Mouse (Mus musculus) intestine, postnatal 0 days (tissue): ENCODE data around the gene Msantd3. TPM values are rescaled to one million over a fixed set of nuclear protein-coding genes. Genes with fewer than 3 reads are reported as not detected.

Source experiments
- ATAC-seq: fragments of 200-750 bp; cut with Nextera tagmentation; 2 replicates; pipeline ENCODE4 v1.8.0; 2017; ENCODE audit warnings: mild to moderate bottlenecking, moderate TSS enrichment, moderate library complexity
- H3K27ac ChIP-seq: fragments of 300-500 bp; sonication (generic); 2 replicates; pipeline ENCODE4 v1.5.1; 2014; ENCODE audit warnings: mild to moderate bottlenecking, low read depth, low read length, moderate library complexity
- H3K27me3 ChIP-seq: fragments of 300-500 bp; sonication (generic); replicated peaks from 2 replicates; pipeline ENCODE4 v1.6.1; 2014; ENCODE audit warnings: low read length, mixed read lengths; ENCODE audit not compliant: control insufficient read depth, insufficient read depth
- H3K36me3 ChIP-seq: fragments of 300-500 bp; sonication (generic); 2 replicates; pipeline ENCODE4 v1.6.1; 2014; ENCODE audit warnings: mild to moderate bottlenecking, moderate library complexity; ENCODE audit not compliant: control insufficient read depth, insufficient read depth
- H3K4me1 ChIP-seq: fragments of 300-500 bp; sonication (generic); replicated peaks from 2 replicates; pipeline ENCODE4 v1.6.1; 2014; ENCODE audit warnings: antibody characterized with exemption, low read length, mixed read lengths; ENCODE audit not compliant: control insufficient read depth, insufficient read depth
- H3K4me2 ChIP-seq: fragments of 300-500 bp; sonication (generic); replicated peaks from 2 replicates; pipeline ENCODE4 v1.6.1; 2014; ENCODE audit warnings: low read depth, mild to moderate bottlenecking, moderate library complexity
- H3K4me3 ChIP-seq: fragments of 300-500 bp; sonication (generic); 2 replicates; pipeline ENCODE4 v1.5.1; 2014; ENCODE audit warnings: low read depth, low read length
- H3K9ac ChIP-seq: fragments of 300-500 bp; sonication (generic); 2 replicates; pipeline ENCODE4 v1.6.1; 2014; ENCODE audit warnings: mild to moderate bottlenecking, low read depth, low read length
- H3K9me3 ChIP-seq: fragments of 300-500 bp; sonication (generic); 2 replicates; pipeline ENCODE4 v1.6.1; 2016; ENCODE audit warnings: mixed run types; ENCODE audit not compliant: control insufficient read depth
- CTCF ChIP-seq: sonication (generic); IDR thresholded peaks from 2 replicates; pipeline ENCODE4 v1.5.1; 2016; ENCODE audit warnings: low read depth, mild to moderate bottlenecking, control low read depth, antibody characterized with exemption, moderate library complexity
- WGBS: fragments of 180-500 bp; shearing (Covaris S2); extraction: QIAGEN DNeasy Blood & Tissue Kit; methylation state at CpG from one replicate; pipeline ENCODE4 v1.1.7; 2014; 5-methylcytosine and 5-hydroxymethylcytosine counted together
- polyA plus RNA-seq: library from polyadenylated mRNA; unstranded; fragments of >200 nt; fragmentation: Nextera tagmentation; extraction: Ambion mirVana; gene quantifications from 2 replicates; pipeline ENCODE4 v1.2.1, GENCODE M21; 2015

The Msantd3 gene
- polyA plus RNA-seq, 1 experiment from 2014 or later, result 7.0 TPM

DNA sequence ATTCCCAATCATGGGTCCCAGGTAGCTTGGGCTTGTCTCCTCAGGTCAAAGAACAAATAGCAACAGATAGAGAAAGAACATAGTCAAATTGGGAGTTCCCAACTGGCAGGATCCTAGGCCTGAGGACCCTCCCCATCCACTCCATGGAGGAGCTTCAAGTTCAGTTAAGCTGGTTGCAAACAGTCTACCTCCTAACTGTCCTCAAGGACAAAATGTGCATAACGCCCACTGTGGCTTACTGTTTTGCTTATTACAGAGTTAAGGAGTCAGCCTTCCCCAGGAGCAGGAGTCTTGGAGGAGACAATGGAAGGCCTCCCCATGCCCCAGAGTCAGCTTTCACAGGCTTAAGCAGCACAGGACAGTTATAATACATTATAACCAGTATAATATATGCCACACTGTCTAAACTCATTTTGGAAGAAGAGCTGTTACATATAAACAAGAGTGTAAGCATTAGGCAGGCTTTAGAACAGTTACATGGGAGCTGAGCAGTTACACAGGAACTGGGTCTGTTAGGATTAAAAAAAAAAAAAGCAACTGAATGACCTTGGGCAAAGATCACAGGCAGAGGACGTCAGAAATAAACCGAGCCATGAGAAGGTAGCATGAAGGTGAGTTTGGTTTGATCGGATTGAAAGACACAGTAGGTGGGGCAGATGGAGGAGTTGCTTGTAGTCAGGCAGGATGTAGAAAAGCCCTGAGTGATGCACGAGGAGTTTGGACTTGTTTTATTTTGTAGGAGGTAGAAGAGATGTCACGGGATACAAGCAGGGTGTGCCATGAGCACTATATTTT, 3.5 kb downstream of the Msantd3 start:
- no peak for ATAC-seq
- no peaks in the 10 kb centered on the region for H3K36me3 ChIP-seq
- TF ChIP-seq CTCF, result no peak
- H3K4me1 ChIP-seq, result 0 out of 2 replicates have a peak, but pooled peaks cover 2% of the 10 kb centered on the region
- no peak overlapping the region for H3K27ac ChIP-seq
- H3K4me3 ChIP-seq, result no peak overlapping the region
- no peaks in the 10 kb centered on the region for H3K27me3 ChIP-seq
- whole genome bisulfite sequencing, result 66% methylated on average over 6 of the region's 6 CpGs
- H3K4me2 ChIP-seq, result no peak overlapping the region
- no peak overlapping the region for H3K9ac ChIP-seq
- no peaks in the 10 kb centered on the region for H3K9me3 ChIP-seq

DNA sequence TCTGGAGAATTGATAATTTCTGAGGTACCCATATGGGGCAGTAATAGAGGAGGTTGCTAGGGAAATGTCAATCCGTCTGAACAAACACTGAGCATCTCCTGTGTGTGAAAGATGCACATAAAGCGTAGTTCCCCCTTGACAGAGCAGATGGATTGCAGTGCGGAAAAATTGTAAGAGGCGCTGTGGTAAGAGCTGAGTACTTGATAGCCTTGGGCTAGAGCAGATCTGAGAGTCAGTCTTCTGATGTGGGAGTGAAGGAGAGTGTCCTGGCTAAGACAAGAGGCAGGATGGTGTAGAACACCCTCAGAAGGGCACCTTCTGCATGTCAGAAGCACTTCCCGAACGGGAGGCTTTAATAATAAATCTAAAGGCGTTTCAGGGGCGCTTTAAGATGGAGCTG, 4.4 kb downstream of the Msantd3 start:
- WGBS, result 93% methylated on average over 8 of the region's 8 CpGs
- no peak overlapping the region for H3K9ac ChIP-seq
- H3K4me2 ChIP-seq, result no peak overlapping the region
- H3K27ac ChIP-seq, result no peak overlapping the region
- H3K4me3 ChIP-seq, result no peak overlapping the region
- no peaks in the 10 kb centered on the region for H3K27me3 ChIP-seq
- H3K4me1 ChIP-seq, result 0 out of 2 replicates have a peak, but pooled peaks cover 2% of the 10 kb centered on the region
- H3K36me3 ChIP-seq, result no peaks in the 10 kb centered on the region
- no peaks in the 10 kb centered on the region for H3K9me3 ChIP-seq
- ATAC-seq, result no peak
- no peak for TF ChIP-seq CTCF

- H3K4me3 ChIP-seq, result no peak overlapping the region
- 0 out of 2 replicates have a peak, but pooled peaks cover 2% of the 10 kb centered on the region for H3K4me1 ChIP-seq
- H3K9me3 ChIP-seq, result no peaks in the 10 kb centered on the region
- no peaks in the 10 kb centered on the region for H3K36me3 ChIP-seq
- no peak overlapping the region for H3K4me2 ChIP-seq
- no peak overlapping the region for H3K9ac ChIP-seq
- H3K27ac ChIP-seq, result no peak overlapping the region
- 53% methylated on average over 12 of the region's 12 CpGs for WGBS
- H3K27me3 ChIP-seq, result no peaks in the 10 kb centered on the region
- TF ChIP-seq CTCF, result no peak
- no peak for ATAC-seq
Observed at GRCm38 (mm10) chr4:48545966-48546365, 6.2 kb downstream of the Msantd3 start.

- H3K27ac ChIP-seq, result no peak overlapping the region
- no peak overlapping the region for H3K9ac ChIP-seq
- H3K9me3 ChIP-seq, result no peaks in the 10 kb centered on the region
- H3K27me3 ChIP-seq, result no peaks in the 10 kb centered on the region
- 89% methylated on average over 9 of the region's 9 CpGs for WGBS
- no peak for ATAC-seq
- no peak overlapping the region for H3K4me3 ChIP-seq
- H3K4me2 ChIP-seq, result no peak overlapping the region
- no peak for TF ChIP-seq CTCF
- H3K36me3 ChIP-seq, result no peaks in the 10 kb centered on the region
- 0 out of 2 replicates have a peak, but pooled peaks cover under 1% of the 10 kb centered on the region for H3K4me1 ChIP-seq
Observed at GRCm38 (mm10) chr4:48546568-48547496, 7.1 kb downstream of the Msantd3 start.

- TF ChIP-seq CTCF, result no peak
- Histone ChIP-seq H3K9me3 (no peaks in the 10 kb centered on the region), H3K4me1 (no peaks in the 10 kb centered on the region), H3K36me3 (0 out of 2 replicates have a peak, but pooled peaks cover 6% of the 10 kb centered on the region), H3K4me2 (no peak overlapping the region), H3K4me3 (no peak overlapping the region), H3K27me3 (no peaks in the 10 kb centered on the region), H3K9ac (no peak overlapping the region), H3K27ac (no peak overlapping the region)
- ATAC-seq, result no peak
- WGBS, result 61% methylated on average over 6 of the region's 6 CpGs
Observed at GRCm38 (mm10) chr4:48548393-48549045, 8.8 kb downstream of the Msantd3 start.

GRCm38 (mm10) chr4:48549661-48550060, 9.9 kb downstream of the Msantd3 start:
- WGBS, result 70% methylated on average over 5 of the region's 5 CpGs
- TF ChIP-seq CTCF, result no peak
- H3K27me3 ChIP-seq, result no peaks in the 10 kb centered on the region
- no peak overlapping the region for H3K4me3 ChIP-seq
- H3K9me3 ChIP-seq, result no peaks in the 10 kb centered on the region
- H3K36me3 ChIP-seq, result 0 out of 2 replicates have a peak, but pooled peaks cover 6% of the 10 kb centered on the region
- no peak overlapping the region for H3K9ac ChIP-seq
- H3K4me2 ChIP-seq, result no peak overlapping the region
- no peak overlapping the region for H3K27ac ChIP-seq
- no peaks in the 10 kb centered on the region for H3K4me1 ChIP-seq
- no peak for ATAC-seq
